Mouse (Mus musculus) mesoderm, embryonic 11.5 days (tissue): ENCODE measurements around the gene Ankrd27.

Experiments used
- DNase-seq: peaks from one replicate; pipeline ENCODE4 v3.0.0-alpha.2; 2012; ENCODE audit warnings: low read depth, low spot score

Gene Ankrd27

DNA sequence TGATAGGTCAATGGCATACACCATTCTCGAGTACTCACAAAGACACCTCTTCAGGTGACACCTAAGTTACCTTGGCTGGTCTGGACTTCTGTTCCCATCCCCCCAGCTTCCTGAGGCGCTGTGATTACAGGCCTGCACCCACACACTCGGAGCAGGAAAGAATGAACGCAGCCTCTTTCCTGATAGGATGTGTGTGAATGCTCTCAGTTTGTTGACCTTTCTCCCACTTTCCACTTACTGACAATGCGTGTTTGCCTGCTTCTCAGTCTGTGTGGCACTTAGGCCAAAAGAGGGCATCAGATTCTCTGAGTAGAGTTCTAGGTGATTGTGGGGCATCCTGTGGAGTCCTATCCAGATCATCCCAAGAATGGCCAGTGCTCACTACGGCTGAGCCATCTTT, 54.0 kb downstream of the Ankrd27 start:
- no peak for DNase-seq

- DNase-seq, result peak; percentile 36
Measured at GRCm38 (mm10) chr7:35646317-35647081, 60.5 kb downstream of the Ankrd27 start.

DNA sequence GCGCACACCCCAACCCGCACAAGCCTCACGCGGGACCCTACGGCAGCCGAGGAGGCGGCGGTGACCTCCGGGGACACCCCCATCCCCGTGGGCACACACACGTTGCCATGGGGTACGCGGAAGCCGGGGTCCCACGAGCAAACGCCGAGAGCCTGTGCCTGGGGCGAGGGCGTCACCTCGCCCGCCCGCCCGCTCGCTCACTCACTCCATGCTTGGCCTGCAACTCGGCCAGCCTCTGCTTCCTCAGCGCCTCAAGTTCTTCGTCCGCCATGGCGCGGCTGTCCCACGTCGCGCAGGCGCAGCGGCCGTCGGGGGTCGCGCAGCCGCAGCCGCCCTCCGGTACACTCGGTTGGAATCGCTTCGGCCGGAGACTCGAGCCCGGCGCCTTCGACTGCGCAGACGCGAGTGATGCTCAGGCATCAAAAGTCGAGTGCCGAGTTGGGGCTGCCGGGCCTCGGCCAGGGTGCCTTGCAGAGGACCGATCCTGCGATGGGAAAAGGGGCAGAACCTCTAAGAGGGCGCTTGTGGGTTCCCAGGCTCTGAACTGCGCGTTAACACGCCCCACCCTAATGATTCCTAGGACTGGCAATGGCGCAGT, 61.2 kb downstream of the Ankrd27 start, which contains the start of gene Pdcd5:
TSS of gene Pdcd5 (minus strand) at position 421 of the 598 bp plus-strand sequence.
- DNase-seq, result peak; percentile 98

- DNase-seq, result no peak
Measured at GRCm38 (mm10) chr7:35648239-35649069, 62.4 kb downstream of the Ankrd27 start.

DNA sequence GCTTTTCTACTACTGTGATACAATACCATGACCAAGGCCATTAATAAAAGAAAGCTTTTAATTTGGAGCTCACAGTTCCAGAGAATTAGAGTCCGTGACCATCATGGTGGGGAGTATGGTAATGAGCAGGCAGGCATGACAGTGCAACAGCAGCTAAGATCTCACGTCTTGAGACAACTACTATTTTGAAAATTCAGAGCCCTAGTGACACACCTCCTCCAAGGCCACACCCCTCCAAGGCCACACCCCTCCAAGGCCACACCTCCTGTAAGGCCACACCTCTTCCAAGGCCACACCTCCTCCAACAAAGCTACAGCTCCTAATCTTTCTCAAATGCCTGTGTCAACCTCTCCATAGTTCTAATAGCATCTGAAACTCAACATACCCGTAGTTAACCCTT, 63.0 kb downstream of the Ankrd27 start:
- no peak for DNase-seq

- DNase-seq, result no peak
Measured at GRCm38 (mm10) chr7:35650716-35651410, 64.8 kb downstream of the Ankrd27 start.

DNA sequence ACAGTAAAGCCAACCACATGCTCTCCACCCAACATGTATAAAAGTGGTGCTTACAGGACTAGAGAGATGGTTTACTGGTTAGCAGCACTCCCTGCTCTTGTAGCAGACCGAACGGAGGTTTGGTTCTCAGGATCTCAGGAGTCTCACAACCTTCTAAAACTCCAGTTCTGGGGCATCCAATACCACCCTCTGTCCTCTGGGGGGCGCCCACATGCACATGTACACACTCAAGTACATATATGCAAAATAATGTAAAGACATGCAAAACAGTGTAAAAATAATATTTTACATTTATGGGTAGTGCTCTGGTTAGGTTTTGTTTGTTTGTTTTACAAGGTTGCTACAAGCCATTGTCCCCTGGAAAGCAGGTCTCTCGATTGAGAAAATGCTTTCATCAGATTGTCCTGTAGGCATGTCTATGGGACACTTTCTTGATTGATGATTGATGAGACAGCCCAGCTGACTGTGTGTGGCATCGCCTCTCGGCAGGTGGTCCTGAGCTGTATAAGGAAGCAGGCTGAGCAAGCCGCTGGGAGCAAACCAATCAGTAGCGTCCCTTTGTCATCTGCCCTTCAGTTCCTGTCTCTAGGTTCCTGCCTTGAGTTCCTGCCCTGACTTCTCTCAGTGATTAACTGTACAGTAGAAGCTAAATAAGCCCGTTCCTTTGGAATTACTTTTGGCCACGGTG, 65.7 kb downstream of the Ankrd27 start:
- no peak for DNase-seq

DNA sequence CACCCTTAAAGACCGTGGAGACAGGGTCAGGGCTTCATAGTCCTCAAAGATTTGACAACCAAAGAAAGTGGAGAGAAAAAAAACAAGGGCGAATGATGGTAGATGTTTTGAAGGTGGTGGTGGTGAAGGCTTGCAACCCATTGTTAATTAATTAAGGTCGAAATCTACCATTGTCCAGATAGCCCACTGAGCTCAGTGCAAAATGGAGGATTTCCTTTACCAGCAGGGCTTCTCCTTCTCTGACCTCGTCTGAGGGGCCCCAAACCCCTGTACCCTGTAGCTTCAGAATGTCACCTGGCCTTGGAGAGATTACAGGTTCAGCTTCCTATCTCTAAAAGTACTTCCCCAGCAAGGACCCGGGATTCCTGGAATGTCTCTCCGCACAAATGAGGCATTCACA, 71.8 kb downstream of the Ankrd27 start:
- no peak for DNase-seq

DNA sequence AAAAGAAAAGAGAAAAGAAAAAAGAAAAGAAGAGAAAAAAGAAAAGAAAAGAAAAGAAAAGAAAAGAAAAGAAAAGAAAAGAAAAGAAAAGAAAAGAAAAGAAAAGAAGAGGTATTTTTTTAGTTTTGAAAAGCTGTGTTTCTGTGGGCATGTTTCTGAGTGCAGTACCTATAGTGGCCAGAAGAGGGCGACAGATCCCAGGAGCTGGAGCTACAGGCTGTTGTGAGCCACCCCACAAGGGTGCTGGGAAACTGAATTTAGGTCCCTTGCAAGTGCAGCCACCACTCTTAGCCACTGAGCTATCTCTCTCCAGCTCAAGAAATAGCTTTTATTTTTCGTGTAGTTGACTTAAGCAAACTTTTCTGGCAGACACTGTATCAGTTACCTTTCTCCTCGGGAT, 73.1 kb downstream of the Ankrd27 start:
- peak; percentile 30 for DNase-seq

- DNase-seq, result no peak
Measured at GRCm38 (mm10) chr7:35663790-35664376, 77.8 kb downstream of the Ankrd27 start.

DNA sequence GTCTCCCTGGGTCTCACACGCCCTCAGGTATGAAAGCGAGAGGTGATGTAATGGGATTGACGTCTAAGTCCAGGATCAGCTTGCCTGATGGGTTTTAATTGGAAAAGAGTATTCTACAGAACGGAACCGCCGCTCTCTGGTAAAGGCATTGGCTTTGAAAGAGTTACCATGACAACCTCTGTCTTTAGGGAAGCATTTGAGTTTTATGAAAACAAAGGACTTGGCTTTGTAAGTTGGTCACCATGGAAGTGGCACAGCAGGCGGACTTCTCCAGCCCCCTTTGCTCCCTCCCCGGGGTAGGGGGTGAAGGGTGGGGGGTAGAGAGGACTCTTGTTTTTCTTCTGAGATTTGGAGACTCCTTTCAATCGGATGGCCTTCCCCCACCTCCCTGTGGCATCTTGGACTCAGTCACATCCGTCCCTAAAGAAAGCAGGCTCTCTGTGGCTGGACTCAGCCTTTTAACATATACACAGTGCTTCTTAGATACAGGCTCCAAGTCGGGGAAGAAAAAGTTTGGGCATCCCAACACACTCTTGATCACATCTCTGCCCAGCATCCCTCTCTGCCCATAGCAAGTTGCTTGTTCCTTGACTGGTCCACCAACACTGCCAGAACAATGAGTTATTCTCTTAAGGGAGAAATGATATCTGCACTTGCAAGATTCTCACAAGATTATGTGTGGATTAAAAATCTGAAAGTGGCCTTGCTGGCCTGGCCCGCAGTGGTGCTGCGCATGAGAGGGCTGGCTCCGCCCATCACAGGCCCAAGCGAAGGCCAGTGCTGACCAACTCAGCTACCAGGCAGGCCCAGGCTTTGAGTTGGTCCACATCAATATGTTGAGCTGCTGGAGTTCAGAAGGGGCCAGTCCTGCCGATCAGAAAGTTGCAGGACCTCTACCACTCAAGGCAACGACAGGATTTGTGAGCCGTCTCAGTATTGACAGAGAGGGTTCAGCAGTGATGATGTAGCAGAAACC, 82.3 kb downstream of the Ankrd27 start:
- DNase-seq, result peak; percentile 72

- DNase-seq, result no peak
Measured at GRCm38 (mm10) chr7:35678976-35679375, 92.9 kb downstream of the Ankrd27 start.

DNA sequence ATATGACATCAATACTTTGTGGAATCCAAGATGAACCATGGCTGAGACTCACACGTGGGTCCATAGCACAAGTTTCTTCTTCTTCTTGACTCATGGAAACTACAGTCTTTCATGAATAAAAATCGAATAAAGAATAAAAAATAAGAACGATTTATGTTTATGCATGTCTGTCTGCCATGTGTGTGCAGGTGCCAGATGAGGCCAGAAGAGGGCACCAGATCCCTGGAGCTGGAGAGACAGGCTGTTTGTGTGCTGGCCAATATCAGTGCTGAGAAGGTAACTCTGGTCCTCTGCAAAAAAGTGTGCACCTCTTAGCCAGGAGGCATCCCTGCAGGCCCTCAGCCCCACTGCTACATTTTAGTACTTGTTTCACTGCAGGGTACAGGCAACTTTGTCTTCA, 95.5 kb downstream of the Ankrd27 start:
- no peak for DNase-seq

- DNase-seq, result no peak
Measured at GRCm38 (mm10) chr7:35683409-35684122, 97.5 kb downstream of the Ankrd27 start.

DNA sequence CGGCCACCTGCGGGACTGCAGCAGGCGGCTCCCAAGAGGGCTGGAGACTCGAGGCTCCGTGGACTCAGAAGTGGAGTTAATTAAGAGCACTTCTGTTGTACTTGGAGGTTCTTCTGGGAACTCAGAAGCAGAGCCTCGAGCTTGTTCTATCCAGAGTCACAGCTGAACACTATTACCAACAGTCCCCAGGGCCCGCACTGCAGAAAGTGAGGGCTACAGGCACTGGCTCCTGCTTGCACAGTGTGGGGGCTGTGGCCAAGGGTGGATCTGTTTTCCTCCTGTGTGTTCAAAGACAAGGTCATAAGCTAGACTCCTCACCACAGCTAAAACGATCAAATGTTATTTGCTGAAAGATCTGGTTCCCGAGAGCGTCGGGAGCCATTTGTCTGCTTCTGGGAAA, 100.2 kb downstream of the Ankrd27 start:
- DNase-seq, result no peak

DNA sequence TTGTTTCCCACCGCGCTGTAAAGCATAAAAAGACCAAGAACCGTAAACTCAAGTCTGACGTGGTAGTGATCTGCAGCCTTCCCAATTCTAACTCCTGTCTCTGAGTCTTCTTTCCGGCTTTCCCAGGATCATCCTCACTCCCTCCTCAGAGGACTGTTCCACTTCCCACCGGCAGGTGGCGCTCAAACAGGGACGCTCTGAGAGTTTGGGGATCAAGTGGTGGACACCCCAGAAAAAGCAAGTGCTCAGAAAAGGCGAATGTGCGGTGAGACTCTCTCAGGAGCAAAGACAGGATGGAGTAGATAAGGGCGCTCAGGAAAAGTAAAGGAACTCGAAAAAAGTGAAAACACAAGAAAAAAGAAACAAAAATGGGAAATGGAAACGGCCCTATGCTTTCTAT, 100.7 kb downstream of the Ankrd27 start:
- peak; percentile 63 for DNase-seq

DNA sequence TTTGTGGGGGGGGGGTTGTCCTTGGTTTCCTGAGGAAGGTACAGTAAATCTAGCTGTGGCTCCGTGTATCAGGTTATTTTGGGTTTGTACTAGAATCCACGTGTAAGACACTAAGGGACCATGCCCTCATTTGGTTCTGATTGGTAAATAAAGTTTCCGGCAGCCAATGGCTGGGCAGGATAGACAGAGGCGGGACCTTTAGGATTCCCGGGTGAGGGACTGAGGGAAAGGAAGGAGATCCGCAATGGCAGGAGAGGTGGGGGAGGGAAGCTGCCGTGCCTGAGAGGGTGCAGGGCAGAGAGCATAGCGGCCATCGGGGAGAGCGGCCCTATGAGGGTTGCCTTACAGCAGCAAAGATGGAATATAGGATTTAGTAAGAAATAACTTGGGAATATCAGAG, 101.2 kb downstream of the Ankrd27 start:
- DNase-seq, result peak; percentile 34

- no peak for DNase-seq
Measured at GRCm38 (mm10) chr7:35688276-35688675, 102.2 kb downstream of the Ankrd27 start.
